Mouse (Mus musculus) liver, postnatal 0 days (tissue): ENCODE measurements at regions not wholly inside any gene's neighbourhood (a gene's known extent, or its start where the extent isn't known, plus 50 kb on each side); places are given as distances from the start of the nearest gene placed in this dataset.
A peak's percentile ranks its signal among the peaks of the same experiment; 100 is the strongest.

Source experiments
- ATAC-seq: fragments of 200-750 bp; cut with Nextera tagmentation; 2 replicates; pipeline ENCODE4 v1.8.0; 2017; ENCODE audit warnings: mild to moderate bottlenecking, moderate library complexity
- DNase-seq: peaks from one replicate; pipeline ENCODE4 v3.0.0-alpha.2; 2016
- H3K27ac ChIP-seq: fragments of 300-500 bp; sonication (generic); 2 replicates; pipeline ENCODE4 v1.5.1; 2014; ENCODE audit warnings: antibody characterized with exemption, moderate library complexity, mild to moderate bottlenecking, low read depth
- H3K27me3 ChIP-seq: fragments of 300-500 bp; sonication (generic); 2 replicates; pipeline ENCODE4 v1.6.1; 2014; ENCODE audit warnings: low read length, control low read depth, mixed read lengths; ENCODE audit not compliant: insufficient read depth
- H3K36me3 ChIP-seq: fragments of 300-500 bp; sonication (generic); replicated peaks from 2 replicates; pipeline ENCODE4 v1.6.1; 2014; ENCODE audit warnings: mild to moderate bottlenecking, control low read depth, low read length, moderate library complexity, mixed read lengths; ENCODE audit not compliant: insufficient read depth
- H3K4me1 ChIP-seq: fragments of 300-500 bp; sonication (generic); 2 replicates; pipeline ENCODE4 v1.6.1; 2014; ENCODE audit warnings: antibody characterized with exemption, mild to moderate bottlenecking, control low read depth; ENCODE audit not compliant: insufficient read depth
- H3K4me2 ChIP-seq: fragments of 300-500 bp; sonication (generic); 2 replicates; pipeline ENCODE4 v1.6.1; 2014; ENCODE audit warnings: low read depth, mild to moderate bottlenecking, low read length, moderate library complexity, mixed read lengths
- H3K4me3 ChIP-seq: fragments of 300-500 bp; sonication (generic); 2 replicates; pipeline ENCODE4 v1.5.1; 2014; ENCODE audit warnings: low read depth, low read length
- H3K9ac ChIP-seq: fragments of 300-500 bp; sonication (generic); replicated peaks from 2 replicates; pipeline ENCODE4 v1.6.1; 2014; ENCODE audit warnings: mild to moderate bottlenecking, moderate library complexity
- H3K9me3 ChIP-seq: fragments of 300-500 bp; sonication (generic); 2 replicates; pipeline ENCODE4 v1.6.1; 2016; ENCODE audit warnings: mild to moderate bottlenecking, control low read depth, low read length, mixed read lengths
- CTCF ChIP-seq: sonication (generic); IDR thresholded peaks from 2 replicates; pipeline ENCODE4 v1.5.1; 2016; ENCODE audit warnings: antibody characterized with exemption, low read depth
- EP300 ChIP-seq: IDR thresholded peaks from 2 replicates; pipeline ENCODE4 v1.6.1; 2016; ENCODE audit warnings: antibody characterized with exemption, low read depth, mild to moderate bottlenecking
- WGBS: fragments of 180-500 bp; shearing (Covaris S2); extraction: QIAGEN DNeasy Blood & Tissue Kit; methylation state at CpG from one replicate; pipeline ENCODE4 v1.1.7; 2014; ENCODE audit not compliant: insufficient replicate concordance; 5-methylcytosine and 5-hydroxymethylcytosine counted together

DNA sequence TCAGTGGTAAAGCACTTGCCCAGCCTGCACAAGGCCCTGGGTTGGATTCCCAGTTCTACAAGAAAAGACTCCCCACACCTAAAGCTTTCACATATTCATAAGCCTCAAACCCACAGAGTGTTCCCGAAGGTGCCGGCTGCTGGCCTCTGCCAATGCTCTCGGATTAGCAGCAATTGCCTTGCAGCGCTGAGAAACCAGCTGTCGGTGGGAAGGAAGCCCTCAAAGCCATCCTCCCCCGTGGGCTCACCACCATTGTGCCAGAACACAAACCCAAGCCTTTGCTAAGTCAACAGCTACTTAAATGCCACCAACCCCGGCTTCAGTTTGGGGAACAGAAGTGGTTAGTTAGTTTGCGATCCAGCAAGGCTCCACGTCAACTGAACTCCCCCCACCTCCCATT lies 217.7 kb downstream of the Srbd1 start:
- Histone ChIP-seq H3K9me3 (no peaks in the 10 kb centered on the region), H3K4me2 (peak overlapping the region; percentile 62), H3K36me3 (no peaks in the 10 kb centered on the region), H3K4me1 (peaks cover 11% of the 10 kb centered on the region), H3K27ac (peak overlapping the region; percentile 80; the same call in 1 of the 2 replicates), H3K9ac (peak overlapping the region; percentile 34; the same call in 1 of the 2 replicates), H3K4me3 (peak overlapping the region; percentile 26; the same call in 1 of the 2 replicates), H3K27me3 (no peaks in the 10 kb centered on the region)
- ATAC-seq (no peak), DNase-seq (no peak)
- 56% methylated on average over 9 of the region's 9 CpGs for WGBS
- TF ChIP-seq EP300 (no peak), CTCF (no peak)

DNA sequence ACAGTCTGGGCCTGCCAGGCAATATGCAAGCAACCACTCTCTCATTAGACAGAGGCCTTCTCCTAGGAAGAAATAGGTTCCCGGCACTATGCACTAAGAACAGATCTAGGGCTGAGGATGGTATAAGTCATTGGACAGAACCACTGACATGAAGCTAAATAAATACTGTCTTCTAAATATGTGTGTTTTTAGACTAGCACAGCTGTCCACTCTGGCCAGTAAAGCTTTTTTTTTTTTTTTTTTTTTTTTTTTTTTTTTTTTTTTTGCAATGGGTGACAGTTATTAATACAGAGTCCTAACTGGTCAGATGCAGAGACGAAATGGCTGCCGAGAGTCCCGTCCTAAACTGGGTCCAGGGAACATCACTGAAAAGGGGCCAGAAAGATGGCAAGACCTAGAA lies 218.9 kb downstream of the Srbd1 start:
- no peak overlapping the region for H3K4me2 ChIP-seq
- H3K9ac ChIP-seq: no peak overlapping the region
- ATAC-seq (no peak), DNase-seq (no peak)
- TF ChIP-seq EP300: no peak
- no peak for TF ChIP-seq CTCF
- H3K4me3 ChIP-seq: no peak overlapping the region
- no peaks in the 10 kb centered on the region for H3K27me3 ChIP-seq
- H3K4me1 ChIP-seq: peaks cover 17% of the 10 kb centered on the region
- no peaks in the 10 kb centered on the region for H3K9me3 ChIP-seq
- no peaks in the 10 kb centered on the region for H3K36me3 ChIP-seq
- no peak overlapping the region for H3K27ac ChIP-seq
- 82% methylated on average over 4 of the region's 4 CpGs for WGBS

- Histone ChIP-seq H3K4me3 (no peak overlapping the region), H3K27me3 (no peaks in the 10 kb centered on the region), H3K4me1 (peaks cover 9% of the 10 kb centered on the region), H3K27ac (no peak overlapping the region), H3K9me3 (no peaks in the 10 kb centered on the region), H3K36me3 (no peaks in the 10 kb centered on the region), H3K4me2 (no peak overlapping the region), H3K9ac (no peak overlapping the region)
- TF ChIP-seq CTCF: no peak
- TF ChIP-seq EP300: no peak
- WGBS: 64% methylated on average over 8 of the region's 8 CpGs
- DNase-seq (peak; percentile 39), ATAC-seq (0 out of 2 replicates have a peak, but pooled peaks have one; percentile 31)
Measured at GRCm38 (mm10) chr17:85921219-85921673, 223.7 kb downstream of the Srbd1 start.

DNA sequence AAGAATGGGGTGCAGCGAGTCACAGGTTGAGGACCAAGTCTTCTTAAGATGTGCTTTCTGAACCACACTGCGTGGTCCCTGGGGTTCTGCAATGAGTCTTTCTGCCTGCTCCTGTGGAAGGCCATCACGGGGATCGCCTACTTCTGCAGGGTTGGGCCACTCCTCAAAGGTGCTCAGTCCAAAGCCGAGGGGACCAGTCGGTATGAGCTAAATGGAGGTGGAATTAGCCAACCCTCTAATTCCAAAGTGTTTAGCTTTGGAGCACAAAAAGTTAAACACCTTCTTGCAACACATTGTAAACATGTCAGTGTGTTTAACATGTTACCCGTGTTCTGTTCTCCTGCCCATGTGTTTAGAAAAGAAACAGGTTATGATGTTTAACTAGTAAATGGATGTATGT lies 225.1 kb downstream of the Srbd1 start:
- no peak for DNase-seq
- Histone ChIP-seq H3K4me2 (no peak overlapping the region), H3K27ac (no peak overlapping the region), H3K27me3 (no peaks in the 10 kb centered on the region), H3K9ac (no peak overlapping the region), H3K36me3 (no peaks in the 10 kb centered on the region), H3K4me1 (peaks cover 9% of the 10 kb centered on the region), H3K9me3 (no peaks in the 10 kb centered on the region), H3K4me3 (no peak overlapping the region)
- TF ChIP-seq CTCF (no peak), EP300 (no peak)
- WGBS: 61% methylated on average over 7 of the region's 7 CpGs
- peak; percentile 87 for ATAC-seq

GRCm38 (mm10) chr17:85915870-85916269 lies 227.8 kb upstream of the Six2 start:
- no peak overlapping the region for H3K4me2 ChIP-seq
- TF ChIP-seq EP300 (no peak), CTCF (no peak)
- no peak overlapping the region for H3K9ac ChIP-seq
- no peaks in the 10 kb centered on the region for H3K36me3 ChIP-seq
- H3K27me3 ChIP-seq: no peaks in the 10 kb centered on the region
- H3K4me3 ChIP-seq: no peak overlapping the region
- no peak for ATAC-seq
- 0 out of 2 replicates have a peak, but pooled peaks cover 2% of the 10 kb centered on the region for H3K9me3 ChIP-seq
- no peak overlapping the region for H3K27ac ChIP-seq
- no peak for DNase-seq
- WGBS: 81% methylated on average over 3 of the region's 3 CpGs
- peaks cover under 1% of the 10 kb centered on the region; the same call in 1 of the 2 replicates for H3K4me1 ChIP-seq

DNA sequence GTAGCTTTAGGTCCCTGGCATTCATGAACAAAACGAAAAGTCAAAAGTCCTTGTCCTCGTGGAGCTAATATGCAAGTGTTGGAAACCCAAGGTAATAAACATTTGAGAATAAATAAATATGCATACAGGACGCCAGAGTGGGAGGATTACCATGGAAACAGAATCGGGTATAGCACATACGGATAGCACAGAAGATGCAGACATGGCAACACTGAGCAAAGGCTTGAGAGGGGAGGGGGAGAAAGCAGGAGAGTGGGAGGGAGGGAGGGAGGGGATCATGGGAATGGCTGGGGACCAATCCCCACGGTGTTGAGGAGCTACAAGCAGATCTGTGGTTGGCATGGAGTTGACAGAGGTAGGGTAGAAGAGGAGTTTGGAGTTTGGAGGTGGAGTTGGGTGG lies 226.0 kb upstream of the Six2 start:
- 0 out of 2 replicates have a peak, but pooled peaks cover 2% of the 10 kb centered on the region for H3K9me3 ChIP-seq
- no peaks in the 10 kb centered on the region for H3K36me3 ChIP-seq
- H3K27ac ChIP-seq: no peak overlapping the region
- no peak overlapping the region for H3K4me2 ChIP-seq
- no peak overlapping the region for H3K9ac ChIP-seq
- no peaks in the 10 kb centered on the region for H3K27me3 ChIP-seq
- DNase-seq (no peak), ATAC-seq (no peak)
- WGBS: 61% methylated on average over 6 of the region's 6 CpGs
- no peak overlapping the region for H3K4me3 ChIP-seq
- no peaks in the 10 kb centered on the region for H3K4me1 ChIP-seq
- TF ChIP-seq EP300 (no peak), CTCF (no peak)

DNA sequence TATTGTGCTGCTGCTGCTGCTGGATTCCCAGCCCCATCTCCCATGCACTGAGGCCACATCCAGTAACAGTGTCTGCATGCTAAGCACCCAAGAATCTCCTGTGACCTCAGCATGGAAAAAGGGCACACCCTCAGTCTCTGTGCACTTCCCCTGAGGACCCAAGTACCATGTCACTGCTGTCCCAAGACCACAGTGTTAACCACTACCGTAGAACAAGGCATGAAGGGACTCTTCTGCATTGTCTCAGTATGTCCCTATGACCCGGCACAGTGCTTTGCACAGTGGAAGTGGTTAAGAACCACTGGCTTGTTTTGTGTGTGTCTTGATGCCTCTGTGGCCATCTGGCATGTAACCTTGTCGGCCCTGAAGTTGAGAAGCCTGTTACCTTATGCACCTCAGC lies 220.6 kb upstream of the Six2 start:
- H3K9me3 ChIP-seq: 0 out of 2 replicates have a peak, but pooled peaks cover 2% of the 10 kb centered on the region
- no peak for DNase-seq

More for the DNA sequence above, 220.6 kb upstream of the Six2 start:
- ATAC-seq: no peak
- no peaks in the 10 kb centered on the region for H3K27me3 ChIP-seq
- no peak overlapping the region for H3K9ac ChIP-seq
- no peak overlapping the region for H3K27ac ChIP-seq
- H3K4me3 ChIP-seq: no peak overlapping the region
- H3K36me3 ChIP-seq: no peaks in the 10 kb centered on the region
- TF ChIP-seq EP300 (no peak), CTCF (no peak)
- no peaks in the 10 kb centered on the region for H3K4me1 ChIP-seq
- 71% methylated on average over 3 of the region's 3 CpGs for WGBS
- H3K4me2 ChIP-seq: no peak overlapping the region
